Mouse (Mus musculus): ENCODE data around the gene Snd1. TPM values are rescaled to one million over a fixed set of nuclear protein-coding genes. Genes with fewer than 3 reads are reported as not detected.
A peak's percentile ranks its signal among the peaks of the same experiment; 100 is the strongest.

Snd1 gene
- polyA plus RNA-seq, 1 experiment from 2014 or later: 70.5 TPM

DNA sequence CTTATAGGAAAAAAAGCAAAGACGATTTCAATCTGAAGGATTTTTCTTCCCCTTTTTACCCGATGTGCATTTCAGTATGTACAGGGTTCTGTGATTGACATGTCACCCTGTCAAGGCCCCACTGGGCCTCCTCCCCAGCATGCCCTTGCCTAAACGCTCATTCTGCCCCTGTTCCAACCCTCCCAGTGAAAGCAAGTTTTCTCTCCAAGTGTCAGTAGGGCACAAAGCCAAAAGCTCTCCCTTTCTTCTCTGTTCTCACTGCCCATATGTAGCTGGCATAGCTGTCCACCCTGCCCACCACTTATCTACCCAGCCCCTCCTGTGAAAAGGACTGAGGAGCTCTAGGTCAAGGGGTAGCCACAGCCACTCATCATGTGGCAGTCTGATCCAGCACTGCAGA lies 374.4 kb downstream of the Snd1 start:
- Histone ChIP-seq H3K9me3 (replicated peaks) (no peaks in the 10 kb centered on the region), H3K4me2 (no peak overlapping the region), H3K4me3 (no peak overlapping the region), H3K9ac (no peak overlapping the region), H3K27ac (0 out of 2 replicates have a peak overlapping the region, but pooled peaks have one; percentile 28), H3K4me1 (replicated peaks) (peaks cover 59% of the 10 kb centered on the region), H3K36me3 (no peaks in the 10 kb centered on the region), H3K27me3 (no peaks in the 10 kb centered on the region)
- no peak for ATAC-seq (replicated peaks; ENCODE audit: insufficient number of reproducible peaks, insufficient read depth, low FRiP score, low read depth)
- 46% methylated on average over 3 of the region's 3 CpGs for WGBS

DNA sequence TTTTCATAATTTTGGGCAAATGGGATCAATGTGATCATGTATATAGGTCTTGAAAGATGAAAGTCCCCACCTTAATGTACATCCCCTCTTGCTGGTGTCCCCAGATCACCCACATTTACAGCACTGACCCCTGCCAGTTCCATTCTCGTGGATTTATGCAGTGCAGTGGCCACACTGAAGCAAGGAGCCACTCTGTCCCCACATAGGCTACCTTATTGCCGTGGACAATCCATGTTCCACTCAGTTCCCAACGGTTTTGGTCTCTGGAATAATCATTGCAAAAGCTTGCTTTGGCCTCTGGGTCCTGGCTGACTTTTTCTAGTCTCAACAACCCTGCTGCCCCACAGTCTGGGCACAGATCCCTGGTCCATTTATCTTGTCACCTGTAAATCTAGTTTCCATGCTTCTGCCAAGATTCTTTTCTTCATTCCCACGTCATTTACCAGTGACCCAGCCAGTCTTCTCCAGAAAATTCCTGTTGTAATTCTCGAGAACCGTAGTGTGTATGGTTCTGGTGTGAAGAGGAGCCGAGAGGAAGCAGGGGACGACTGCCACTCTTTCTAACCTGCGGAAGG lies 375.5 kb downstream of the Snd1 start:
- no peak for ATAC-seq (replicated peaks; ENCODE audit: insufficient number of reproducible peaks, insufficient read depth, low FRiP score, low read depth)
- Histone ChIP-seq H3K9me3 (replicated peaks) (no peaks in the 10 kb centered on the region), H3K27me3 (no peaks in the 10 kb centered on the region), H3K4me3 (no peak overlapping the region), H3K27ac (no peak overlapping the region), H3K36me3 (no peaks in the 10 kb centered on the region), H3K4me2 (no peak overlapping the region), H3K4me1 (replicated peaks) (peaks cover 59% of the 10 kb centered on the region), H3K9ac (no peak overlapping the region)
- WGBS: 81% methylated on average over 9 of the region's 9 CpGs

DNA sequence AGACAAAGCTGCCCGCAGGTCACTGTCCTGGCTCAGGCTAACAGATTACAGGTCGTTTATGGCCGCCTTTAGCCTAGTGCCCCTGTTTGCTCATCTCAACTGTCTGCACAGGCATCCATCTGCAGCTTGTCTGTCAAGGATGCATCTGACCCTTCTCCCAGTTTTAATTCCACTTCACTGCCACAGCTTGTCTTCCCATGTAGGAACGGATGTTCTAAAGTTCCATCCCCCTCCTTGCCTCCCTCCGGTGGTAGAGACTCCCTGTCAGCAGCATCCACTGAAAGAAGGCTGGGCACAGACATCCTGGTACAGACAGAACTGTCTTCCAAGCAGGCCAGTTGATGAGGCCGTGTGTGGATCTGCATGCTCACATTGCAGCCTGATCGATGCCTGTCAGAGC lies 377.4 kb downstream of the Snd1 start:
- Histone ChIP-seq H3K4me3 (no peak overlapping the region), H3K9ac (no peak overlapping the region), H3K9me3 (replicated peaks) (no peaks in the 10 kb centered on the region), H3K36me3 (no peaks in the 10 kb centered on the region), H3K4me2 (no peak overlapping the region), H3K27ac (no peak overlapping the region), H3K27me3 (no peaks in the 10 kb centered on the region), H3K4me1 (replicated peaks) (peaks cover 64% of the 10 kb centered on the region)
- ATAC-seq (replicated peaks; ENCODE audit: insufficient number of reproducible peaks, insufficient read depth, low FRiP score, low read depth): no peak
- 63% methylated on average over 7 of the region's 7 CpGs for WGBS

DNA sequence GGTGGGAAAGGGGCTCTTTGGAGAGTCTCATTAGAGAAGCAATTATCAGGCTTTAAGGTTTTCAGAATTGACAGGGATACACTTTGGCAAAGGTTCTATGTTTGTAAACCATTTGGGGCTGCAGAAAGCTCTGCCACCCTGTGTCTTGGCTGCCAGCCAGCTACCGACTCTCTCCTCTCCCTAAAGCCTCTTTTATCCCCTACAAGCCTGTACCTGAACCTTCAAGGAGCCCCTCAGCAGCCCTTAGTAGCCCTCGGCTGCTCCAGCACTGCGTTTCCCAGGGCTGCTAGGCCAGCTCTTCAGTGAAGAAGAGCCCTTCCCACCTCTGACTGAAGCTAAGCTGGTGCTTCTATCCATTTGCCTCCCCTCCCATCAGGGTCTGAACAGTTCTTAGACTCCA lies 378.2 kb downstream of the Snd1 start:
- ATAC-seq (replicated peaks; ENCODE audit: insufficient number of reproducible peaks, insufficient read depth, low FRiP score, low read depth): no peak
- H3K4me1 ChIP-seq (replicated peaks): peaks cover 60% of the 10 kb centered on the region
- no peaks in the 10 kb centered on the region for H3K36me3 ChIP-seq
- no peak overlapping the region for H3K4me2 ChIP-seq
- H3K9ac ChIP-seq: no peak overlapping the region
- no peaks in the 10 kb centered on the region for H3K27me3 ChIP-seq
- 34% methylated on average over 3 of the region's 3 CpGs for WGBS
- no peak overlapping the region for H3K4me3 ChIP-seq
- H3K9me3 ChIP-seq (replicated peaks): no peaks in the 10 kb centered on the region
- no peak overlapping the region for H3K27ac ChIP-seq

DNA sequence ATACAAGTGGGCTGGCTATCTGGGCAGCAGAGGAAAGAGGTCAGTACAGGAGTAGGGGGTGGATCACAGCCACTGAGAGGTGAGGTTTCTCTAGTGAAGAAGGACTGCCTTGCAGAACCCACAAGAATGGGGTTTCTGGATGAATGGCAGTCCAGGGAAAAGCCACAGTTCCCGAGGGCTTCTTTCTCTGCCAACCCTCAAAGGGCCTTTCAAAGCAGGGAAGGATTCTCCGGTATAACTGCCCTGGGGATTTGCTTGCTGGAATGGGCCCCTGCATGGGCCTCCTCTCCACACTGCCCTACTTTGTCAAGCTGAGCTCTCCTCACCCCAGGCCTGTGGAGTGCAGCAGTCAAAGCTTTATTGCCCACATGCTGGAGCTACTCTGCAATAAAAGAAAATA lies 378.7 kb downstream of the Snd1 start:
- Histone ChIP-seq H3K9ac (no peak overlapping the region), H3K9me3 (replicated peaks) (no peaks in the 10 kb centered on the region), H3K27ac (no peak overlapping the region), H3K27me3 (no peaks in the 10 kb centered on the region), H3K4me2 (no peak overlapping the region), H3K36me3 (no peaks in the 10 kb centered on the region), H3K4me3 (no peak overlapping the region), H3K4me1 (replicated peaks) (peaks cover 56% of the 10 kb centered on the region)
- 33% methylated on average over 2 of the region's 2 CpGs for WGBS
- ATAC-seq (replicated peaks; ENCODE audit: insufficient number of reproducible peaks, insufficient read depth, low FRiP score, low read depth): no peak

DNA sequence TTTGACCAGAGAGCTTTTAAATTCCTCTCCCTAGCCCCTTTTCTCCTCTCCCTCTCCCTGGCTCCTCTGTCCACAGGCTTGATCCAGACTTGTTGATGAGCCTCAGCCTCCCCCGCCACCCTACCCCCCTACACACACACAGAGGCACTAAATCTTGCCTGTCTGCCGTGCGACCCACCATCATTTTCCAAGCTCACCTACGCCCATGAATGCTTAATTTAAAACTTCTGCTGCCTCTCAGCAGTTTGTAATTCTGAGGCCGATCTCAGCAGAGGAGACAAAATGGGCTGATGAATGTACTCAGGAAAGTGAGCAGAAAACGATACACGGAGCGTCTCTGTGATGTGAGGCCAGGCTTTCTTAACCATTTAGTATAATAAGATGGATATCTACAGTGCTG lies 379.7 kb downstream of the Snd1 start:
- H3K36me3 ChIP-seq: no peaks in the 10 kb centered on the region
- H3K9me3 ChIP-seq (replicated peaks): no peaks in the 10 kb centered on the region
- 74% methylated on average over 8 of the region's 8 CpGs for WGBS
- ATAC-seq (replicated peaks; ENCODE audit: insufficient number of reproducible peaks, insufficient read depth, low FRiP score, low read depth): no peak
- no peak overlapping the region for H3K4me2 ChIP-seq
- H3K9ac ChIP-seq: no peak overlapping the region
- no peak overlapping the region for H3K4me3 ChIP-seq
- H3K27me3 ChIP-seq: no peaks in the 10 kb centered on the region
- peaks cover 46% of the 10 kb centered on the region for H3K4me1 ChIP-seq (replicated peaks)
- H3K27ac ChIP-seq: no peak overlapping the region

DNA sequence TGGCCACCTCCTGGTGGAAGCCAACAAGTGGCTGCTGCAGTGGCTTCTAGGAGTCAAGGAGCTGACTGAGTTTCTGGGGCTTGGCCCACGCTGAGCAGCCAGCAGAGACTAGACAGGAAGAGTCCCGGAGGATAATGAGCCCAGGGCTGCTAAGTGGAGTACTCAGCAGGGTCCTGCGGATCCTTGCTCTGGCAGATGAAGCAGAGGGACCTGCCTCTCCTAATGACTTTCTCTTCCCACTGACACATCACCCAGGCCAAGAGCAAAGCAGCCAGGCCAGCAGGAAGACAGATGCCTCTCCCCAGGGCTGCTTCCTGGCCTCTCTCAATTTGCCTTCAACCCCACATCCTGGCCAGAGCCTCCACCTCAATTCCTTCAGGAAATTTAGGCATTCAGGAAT lies 380.5 kb downstream of the Snd1 start:
- Histone ChIP-seq H3K9me3 (replicated peaks) (no peaks in the 10 kb centered on the region), H3K4me1 (replicated peaks) (peaks cover 43% of the 10 kb centered on the region), H3K36me3 (no peaks in the 10 kb centered on the region), H3K4me2 (no peak overlapping the region), H3K4me3 (no peak overlapping the region), H3K9ac (no peak overlapping the region), H3K27me3 (no peaks in the 10 kb centered on the region), H3K27ac (no peak overlapping the region)
- 44% methylated on average over 3 of the region's 3 CpGs for WGBS
- no peak for ATAC-seq (replicated peaks; ENCODE audit: insufficient number of reproducible peaks, insufficient read depth, low FRiP score, low read depth)

DNA sequence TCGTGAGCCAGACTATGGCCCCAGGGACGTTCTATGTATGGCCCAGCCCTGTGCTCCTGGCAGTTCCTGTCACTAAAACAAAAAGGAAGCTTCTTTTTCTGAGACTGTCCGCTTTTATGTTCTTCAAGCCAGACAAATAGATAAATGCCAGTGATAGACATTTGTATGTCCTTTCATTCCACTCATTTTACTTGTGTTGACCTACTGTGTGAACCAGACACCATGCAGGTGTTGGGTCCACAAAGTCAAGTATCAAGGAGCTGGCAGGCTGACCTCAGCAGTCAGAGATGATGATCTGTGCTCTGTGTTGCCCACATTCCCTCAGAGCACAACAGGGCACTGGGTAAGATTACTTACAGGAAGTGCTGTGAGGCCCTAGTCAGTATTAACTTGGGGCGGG lies 381.9 kb downstream of the Snd1 start:
- H3K27me3 ChIP-seq: no peaks in the 10 kb centered on the region
- no peaks in the 10 kb centered on the region for H3K9me3 ChIP-seq (replicated peaks)
- no peaks in the 10 kb centered on the region for H3K36me3 ChIP-seq
- no peak overlapping the region for H3K27ac ChIP-seq
- H3K4me1 ChIP-seq (replicated peaks): peaks cover 43% of the 10 kb centered on the region
- WGBS: 69% methylated on average over 4 of the region's 4 CpGs
- no peak for ATAC-seq (replicated peaks; ENCODE audit: insufficient number of reproducible peaks, insufficient read depth, low FRiP score, low read depth)
- H3K9ac ChIP-seq: no peak overlapping the region
- no peak overlapping the region for H3K4me2 ChIP-seq
- no peak overlapping the region for H3K4me3 ChIP-seq

DNA sequence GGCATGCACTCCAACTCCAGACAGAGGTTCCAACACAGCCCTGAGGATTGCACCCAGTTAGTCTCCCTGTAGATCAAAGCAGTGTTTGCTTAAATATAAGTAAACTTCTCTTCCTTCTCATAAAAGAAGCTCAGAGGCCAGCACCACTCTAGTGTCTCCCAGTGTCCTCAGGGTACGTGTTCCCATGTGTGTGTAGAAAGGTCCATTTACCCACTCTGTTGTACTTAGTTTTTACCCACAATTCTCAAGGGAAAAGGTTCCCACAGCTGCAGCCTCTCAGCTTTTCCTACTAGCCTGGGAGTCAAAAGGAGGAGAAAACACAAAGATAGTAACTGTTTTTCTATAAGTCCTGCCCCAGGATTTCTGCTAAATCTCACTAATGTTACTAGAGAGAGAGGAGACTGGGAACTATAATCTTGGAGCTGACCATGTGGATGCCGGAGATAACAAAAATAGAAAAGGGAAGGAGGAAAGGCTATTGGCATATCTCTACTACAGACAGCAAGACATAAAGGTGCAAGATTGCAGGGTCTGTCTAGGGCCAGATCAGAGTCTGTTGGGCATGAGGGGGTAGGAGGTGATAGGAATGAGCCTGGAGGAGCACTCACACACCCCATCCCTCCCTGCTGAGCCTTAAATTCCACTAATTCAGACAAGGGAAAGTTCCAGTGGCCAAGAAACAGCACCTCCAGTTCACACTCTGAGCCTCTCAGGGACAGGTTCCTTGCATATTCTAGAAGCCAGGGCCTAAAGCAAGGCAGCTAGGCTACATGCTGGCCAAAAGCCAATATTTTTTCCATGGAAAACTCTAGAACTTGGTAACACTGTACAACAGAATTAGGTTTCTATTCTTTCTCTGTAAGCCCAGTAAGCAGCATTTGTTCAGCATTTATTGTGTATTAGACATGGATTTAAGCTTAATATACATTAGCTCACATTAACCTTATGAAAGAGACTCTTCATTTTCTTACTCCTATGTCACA lies 382.6 kb downstream of the Snd1 start:
- no peak for ATAC-seq (replicated peaks; ENCODE audit: insufficient number of reproducible peaks, insufficient read depth, low FRiP score, low read depth)
- no peak overlapping the region for H3K4me3 ChIP-seq
- no peak overlapping the region for H3K4me2 ChIP-seq
- peaks cover 40% of the 10 kb centered on the region for H3K4me1 ChIP-seq (replicated peaks)
- 38% methylated on average over 2 of the region's 2 CpGs for WGBS
- no peaks in the 10 kb centered on the region for H3K9me3 ChIP-seq (replicated peaks)
- H3K36me3 ChIP-seq: no peaks in the 10 kb centered on the region
- H3K9ac ChIP-seq: no peak overlapping the region
- peak overlapping the region; percentile 13; the same call in 1 of the 2 replicates for H3K27ac ChIP-seq
- H3K27me3 ChIP-seq: no peaks in the 10 kb centered on the region

DNA sequence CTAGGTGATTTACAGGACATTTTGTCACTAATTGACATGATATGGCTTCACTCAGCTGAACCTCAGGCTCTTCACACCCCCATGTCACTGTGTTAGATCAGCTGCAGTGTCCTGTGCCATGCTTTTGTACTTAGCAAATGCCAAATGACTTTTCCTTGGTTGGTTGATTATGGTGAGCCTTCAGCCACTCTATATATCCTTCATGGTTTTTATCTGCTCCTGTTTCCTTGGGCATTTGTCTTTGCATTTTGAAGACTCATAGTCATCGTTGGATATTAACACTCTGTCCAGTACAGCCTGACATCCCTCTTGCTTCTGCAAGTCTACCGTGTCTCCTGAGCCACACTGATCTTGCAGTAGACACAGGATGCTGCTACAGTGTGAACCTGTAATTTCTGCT lies 384.2 kb downstream of the Snd1 start:
- no peaks in the 10 kb centered on the region for H3K27me3 ChIP-seq
- no peak for ATAC-seq (replicated peaks; ENCODE audit: insufficient number of reproducible peaks, insufficient read depth, low FRiP score, low read depth)
- H3K4me3 ChIP-seq: no peak overlapping the region
- 83% methylated on average over 2 of the region's 2 CpGs for WGBS
- H3K36me3 ChIP-seq: no peaks in the 10 kb centered on the region
- no peak overlapping the region for H3K4me2 ChIP-seq
- H3K4me1 ChIP-seq (replicated peaks): peaks cover 27% of the 10 kb centered on the region
- H3K9ac ChIP-seq: no peak overlapping the region
- H3K27ac ChIP-seq: no peak overlapping the region
- no peaks in the 10 kb centered on the region for H3K9me3 ChIP-seq (replicated peaks)

DNA sequence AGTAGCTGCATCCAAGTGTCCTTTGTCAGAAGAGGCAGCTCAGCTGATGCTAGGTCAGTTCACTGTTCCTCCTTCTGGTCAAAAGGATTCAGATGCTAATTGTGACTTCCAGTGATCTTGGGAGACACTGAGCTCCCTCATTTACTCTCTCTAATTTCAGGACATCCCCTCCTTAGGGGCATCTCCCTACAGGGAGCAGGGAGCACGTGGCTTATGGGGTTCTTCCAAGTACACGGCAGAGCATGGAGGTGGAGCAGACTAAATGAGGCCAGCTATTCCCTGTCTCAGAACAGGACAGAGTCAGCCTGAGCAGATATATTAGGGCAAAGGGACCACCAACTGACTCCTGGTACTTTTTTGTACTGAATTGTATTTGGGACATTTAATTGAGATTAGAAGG lies 385.5 kb downstream of the Snd1 start:
- Histone ChIP-seq H3K9ac (no peak overlapping the region), H3K9me3 (replicated peaks) (no peaks in the 10 kb centered on the region), H3K4me3 (no peak overlapping the region), H3K36me3 (no peaks in the 10 kb centered on the region), H3K27ac (no peak overlapping the region), H3K4me1 (replicated peaks) (peaks cover 19% of the 10 kb centered on the region), H3K27me3 (no peaks in the 10 kb centered on the region), H3K4me2 (no peak overlapping the region)
- WGBS: 79% methylated on average over 2 of the region's 2 CpGs
- ATAC-seq (replicated peaks; ENCODE audit: insufficient number of reproducible peaks, insufficient read depth, low FRiP score, low read depth): no peak

DNA sequence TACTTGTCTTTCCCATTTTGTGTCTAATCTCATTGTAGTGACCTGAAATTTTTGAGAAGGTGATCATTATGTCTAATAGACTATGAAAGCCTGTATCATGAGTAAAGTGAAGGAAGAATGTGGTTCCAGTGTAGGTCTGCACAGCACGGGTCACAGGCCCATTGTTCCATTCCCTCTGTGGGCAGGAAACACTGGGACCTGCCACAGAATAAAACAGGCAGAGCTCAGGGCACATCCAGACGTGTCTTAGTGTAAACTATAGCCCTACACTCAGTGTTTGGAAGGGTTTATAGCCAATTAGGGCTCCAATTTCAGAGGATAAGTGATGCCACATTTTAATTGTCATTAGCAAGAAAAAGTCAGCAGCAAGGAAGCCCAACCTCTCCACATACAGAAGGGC lies 386.0 kb downstream of the Snd1 start:
- Histone ChIP-seq H3K4me3 (no peak overlapping the region), H3K4me1 (replicated peaks) (peaks cover 17% of the 10 kb centered on the region), H3K36me3 (no peaks in the 10 kb centered on the region), H3K9ac (no peak overlapping the region), H3K4me2 (no peak overlapping the region), H3K27ac (no peak overlapping the region), H3K9me3 (replicated peaks) (no peaks in the 10 kb centered on the region), H3K27me3 (no peaks in the 10 kb centered on the region)
- WGBS: 70% methylated on average over 2 of the region's 2 CpGs
- no peak for ATAC-seq (replicated peaks; ENCODE audit: insufficient number of reproducible peaks, insufficient read depth, low FRiP score, low read depth)
